Mouse (Mus musculus) right cerebral cortex, postnatal 14 days (tissue): ENCODE measurements at regions not wholly inside any gene's neighbourhood (a gene's known extent, or its start where the extent isn't known, plus 50 kb on each side); places are given as distances from the start of the nearest gene placed in this dataset.
A peak's percentile ranks its signal among the peaks of the same experiment; 100 is the strongest.

Source experiments
- DNase-seq: peaks from one replicate; pipeline ENCODE4 v3.0.0; 2022

- DNase-seq = no peak
These were observed 479.3 kb downstream of the Epm2a start for GRCm38 (mm10) chr10:11822418-11822959.

GRCm38 (mm10) chr10:11841094-11841493 is 497.9 kb downstream of the Epm2a start:
- no peak for DNase-seq

- DNase-seq = peak; percentile 4
These were observed 498.3 kb downstream of the Epm2a start for GRCm38 (mm10) chr10:11841494-11841893.

- DNase-seq = no peak
These were observed 502.9 kb downstream of the Epm2a start for GRCm38 (mm10) chr10:11846141-11846540.

GRCm38 (mm10) chr10:11875145-11876131 is 532.2 kb downstream of the Epm2a start:
- DNase-seq = no peak

- no peak for DNase-seq
These were observed 543.0 kb downstream of the Epm2a start for GRCm38 (mm10) chr10:11886237-11886636.

GRCm38 (mm10) chr10:11888953-11889352 is 545.7 kb downstream of the Epm2a start:
- DNase-seq = no peak

- DNase-seq = no peak
These were observed 578.9 kb downstream of the Epm2a start for GRCm38 (mm10) chr10:11922132-11922531.

- DNase-seq = no peak
These were observed 595.0 kb downstream of the Epm2a start for GRCm38 (mm10) chr10:11938164-11938563.

GRCm38 (mm10) chr10:11942772-11943171 is 599.6 kb downstream of the Epm2a start:
- no peak for DNase-seq

- peak; percentile 5 for DNase-seq
These were observed 617.2 kb downstream of the Epm2a start for GRCm38 (mm10) chr10:11960327-11960922.

GRCm38 (mm10) chr10:12004966-12005365 is 661.8 kb downstream of the Epm2a start:
- no peak for DNase-seq

GRCm38 (mm10) chr10:12005889-12006288 is 662.7 kb downstream of the Epm2a start:
- no peak for DNase-seq

- no peak for DNase-seq
These were observed 674.1 kb downstream of the Epm2a start for GRCm38 (mm10) chr10:12017286-12017685.

- DNase-seq = no peak
These were observed 675.1 kb downstream of the Epm2a start for GRCm38 (mm10) chr10:12018281-12018680.

GRCm38 (mm10) chr10:12019159-12019779 is 676.1 kb downstream of the Epm2a start:
- no peak for DNase-seq

GRCm38 (mm10) chr10:12020576-12020975 is 677.4 kb downstream of the Epm2a start:
- DNase-seq = no peak

GRCm38 (mm10) chr10:12035159-12035558 is 692.0 kb downstream of the Epm2a start:
- DNase-seq = no peak

GRCm38 (mm10) chr10:12045937-12046336 is 702.7 kb downstream of the Epm2a start:
- no peak for DNase-seq

- no peak for DNase-seq
These were observed 716.5 kb downstream of the Epm2a start for GRCm38 (mm10) chr10:12059728-12060127.

GRCm38 (mm10) chr10:12061069-12061861 is 718.1 kb downstream of the Epm2a start:
- DNase-seq = no peak

GRCm38 (mm10) chr10:12062302-12062701 is 719.1 kb downstream of the Epm2a start:
- DNase-seq = no peak
